Mouse (Mus musculus): ENCODE measurements around the gene Dolk.

Gene Dolk

DNA sequence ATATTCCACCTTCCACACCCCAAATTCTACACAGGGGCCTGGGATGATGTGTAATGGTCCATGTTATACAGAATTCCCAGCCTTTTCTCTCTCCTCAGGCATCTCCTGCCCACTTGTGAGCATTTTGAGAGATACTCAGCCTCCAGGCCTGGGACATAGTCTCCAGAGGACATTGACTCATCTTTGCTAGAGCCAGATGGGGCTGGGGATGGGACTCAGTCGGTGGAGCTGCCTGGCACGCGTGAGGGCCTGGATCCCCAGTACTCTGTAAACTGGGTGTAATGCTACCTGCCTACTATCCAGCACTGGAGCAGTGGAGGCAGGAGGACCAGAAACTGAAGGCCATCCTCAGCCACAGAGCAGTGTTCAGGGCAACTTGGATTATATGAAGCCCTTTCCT is 37.0 kb downstream of the Dolk start:
- no peak for DNase-seq

DNA sequence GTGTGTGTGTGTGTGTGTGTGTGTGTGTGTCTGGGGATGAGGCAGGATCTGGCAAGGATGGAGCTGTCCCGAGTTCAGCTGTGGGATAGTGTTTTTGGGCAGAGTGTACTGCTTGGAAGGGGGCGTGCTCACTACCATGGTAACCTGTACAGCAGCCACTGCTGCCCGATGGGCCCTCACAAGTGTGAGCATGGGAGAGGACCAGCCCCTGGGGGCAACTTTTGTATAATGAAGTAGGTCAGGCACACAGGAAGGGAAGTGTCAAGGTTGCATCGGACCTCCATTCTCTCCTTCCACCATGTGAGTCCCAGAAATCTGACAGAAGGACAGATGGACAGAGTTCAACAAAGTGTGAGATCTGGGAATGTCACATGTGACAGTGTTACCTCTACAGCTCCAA is 38.5 kb downstream of the Dolk start:
- no peak for DNase-seq

GRCm38 (mm10) chr2:30247036-30247435 is 39.1 kb downstream of the Dolk start:
- DNase-seq: no peak

DNA sequence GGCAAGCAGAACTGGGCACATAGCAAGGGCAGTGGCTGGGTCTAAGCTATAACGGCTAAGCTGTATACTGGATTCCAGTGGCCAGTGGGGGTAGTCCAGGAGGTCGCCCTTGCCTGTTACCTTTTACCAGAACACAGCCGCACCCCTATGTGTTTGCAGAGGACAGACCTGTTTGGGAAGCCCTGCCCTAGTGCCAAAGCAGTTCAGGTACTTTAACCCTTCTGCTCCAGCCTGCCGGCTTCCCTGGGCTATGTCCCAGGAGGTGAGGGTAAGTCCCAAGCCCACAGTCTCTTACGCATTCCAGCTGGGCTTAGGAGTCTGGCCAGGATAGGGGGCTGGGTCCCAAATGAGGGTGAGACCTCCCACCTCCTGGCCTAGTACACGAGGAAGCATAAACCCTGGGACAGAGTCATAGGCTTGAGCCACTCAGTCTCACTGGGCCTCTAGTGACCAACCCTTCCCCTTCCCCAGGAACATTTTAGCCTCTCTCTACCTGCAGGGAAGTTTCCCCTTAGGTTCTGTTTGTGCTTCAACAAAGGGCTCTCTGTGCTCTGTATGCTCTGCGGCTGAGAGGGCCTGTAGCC is 41.4 kb downstream of the Dolk start:
- no peak for DNase-seq

GRCm38 (mm10) chr2:30243391-30243790 is 42.7 kb downstream of the Dolk start:
- DNase-seq: no peak

- no peak for DNase-seq
These were observed 43.6 kb downstream of the Dolk start for GRCm38 (mm10) chr2:30242509-30242908.

- DNase-seq: no peak
These were observed 45.9 kb downstream of the Dolk start, which contains the start of gene Gm28035 for GRCm38 (mm10) chr2:30240267-30240666. Gm28035 (plus strand) TSS chr2:30240567.

DNA sequence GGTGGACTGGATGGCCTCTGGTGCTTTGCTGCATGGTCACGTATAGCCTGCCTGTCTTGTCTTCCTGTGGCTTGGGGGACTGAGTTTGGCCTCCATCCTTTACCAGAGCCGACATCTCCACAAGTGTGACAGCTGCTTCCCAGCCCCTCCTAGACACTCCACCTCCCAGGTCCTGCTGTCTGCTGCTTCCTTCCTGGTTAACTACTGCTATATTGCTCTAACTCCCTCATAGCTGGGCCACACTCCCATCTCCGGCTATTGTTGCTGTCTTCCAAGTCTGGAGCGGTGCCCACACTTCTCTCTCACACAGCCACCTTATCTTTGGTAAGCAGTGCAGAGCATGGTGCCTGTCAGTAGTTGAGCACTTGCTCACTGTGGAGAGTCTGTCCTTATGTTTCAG is 46.4 kb downstream of the Dolk start:
- no peak for DNase-seq

GRCm38 (mm10) chr2:30238906-30239465 is 47.1 kb downstream of the Dolk start:
- DNase-seq: no peak

DNA sequence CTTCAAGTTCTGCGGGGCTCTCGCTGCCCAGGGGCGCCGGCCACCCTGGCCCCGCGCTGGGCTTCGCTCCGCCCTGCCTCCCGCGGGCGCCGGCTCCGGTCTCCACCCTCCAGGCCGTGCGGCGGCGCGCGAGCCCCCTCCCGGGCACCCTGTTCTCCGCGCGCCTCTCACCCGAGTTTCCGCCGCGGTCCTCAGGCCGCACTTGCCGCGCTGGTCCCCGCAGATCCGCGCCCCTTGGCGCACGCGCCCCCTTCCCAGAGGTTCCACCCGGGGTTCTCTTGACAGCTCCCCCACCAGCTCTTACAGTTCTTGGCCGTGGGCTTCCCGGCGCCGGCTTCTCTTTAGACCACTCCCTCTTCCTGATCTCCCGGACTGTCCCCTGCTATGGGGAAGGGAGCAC is 48.3 kb downstream of the Dolk start:
- DNase-seq: peak; percentile 73 to 83

GRCm38 (mm10) chr2:30237199-30237880 is 48.8 kb downstream of the Dolk start, which contains the start of gene Lrrc8a:
Lrrc8a (plus strand) TSS chr2:30237715.
- peak; percentile 100 for DNase-seq

GRCm38 (mm10) chr2:30236426-30237198 is 49.5 kb downstream of the Dolk start:
- no peak for DNase-seq

DNA sequence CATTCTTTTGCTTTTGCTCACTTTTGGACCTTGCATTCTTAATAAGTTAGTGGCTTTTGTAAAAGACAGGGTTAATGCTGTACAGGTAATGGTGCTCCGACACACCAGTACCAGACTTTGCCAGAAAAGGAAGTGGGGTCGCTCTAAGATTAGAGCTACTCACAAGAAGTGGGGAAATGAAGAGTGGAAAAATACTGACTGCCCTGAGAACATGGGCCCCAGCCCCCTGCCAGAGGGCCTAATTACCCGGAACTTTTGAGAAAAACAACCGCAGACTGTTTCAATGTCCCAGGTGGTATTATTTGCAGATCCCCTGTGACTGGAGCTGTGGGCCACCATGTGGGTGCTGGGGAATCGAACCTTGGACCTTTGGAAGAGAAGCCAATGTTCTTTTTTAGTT is 50.5 kb downstream of the Dolk start:
- no peak for DNase-seq
